Mouse (Mus musculus) left cerebral cortex, postnatal 10 days (tissue): ENCODE measurements around the gene Ptprq. TPM values are rescaled to one million over a fixed set of nuclear protein-coding genes. Genes with fewer than 3 reads are reported as not detected.

ENCODE experiments used
- DNase-seq, 2 experiments: peaks; one replicate each; pipeline ENCODE4 v3.0.0; 2021 to 2022; ENCODE audit warnings: low spot score in 2 of 2, mixed read lengths in 1 of 2; ENCODE audit errors: extremely low spot score in 1 of 2
- intact Hi-C: fragments of 180-260 bp; cut with DNase I; formaldehyde crosslinking; loops from one replicate; pipeline ENCODE4 v1.15.1; 2025
- total RNA-seq, 2 experiments: library from RNA; stranded (reverse); gene quantifications; 2 replicates each; pipeline ENCODE4 v1.2.3; 2021

Ptprq gene
- total RNA-seq, 2 experiments from 2014 or later, result 0.06 to 0.12 TPM

DNA sequence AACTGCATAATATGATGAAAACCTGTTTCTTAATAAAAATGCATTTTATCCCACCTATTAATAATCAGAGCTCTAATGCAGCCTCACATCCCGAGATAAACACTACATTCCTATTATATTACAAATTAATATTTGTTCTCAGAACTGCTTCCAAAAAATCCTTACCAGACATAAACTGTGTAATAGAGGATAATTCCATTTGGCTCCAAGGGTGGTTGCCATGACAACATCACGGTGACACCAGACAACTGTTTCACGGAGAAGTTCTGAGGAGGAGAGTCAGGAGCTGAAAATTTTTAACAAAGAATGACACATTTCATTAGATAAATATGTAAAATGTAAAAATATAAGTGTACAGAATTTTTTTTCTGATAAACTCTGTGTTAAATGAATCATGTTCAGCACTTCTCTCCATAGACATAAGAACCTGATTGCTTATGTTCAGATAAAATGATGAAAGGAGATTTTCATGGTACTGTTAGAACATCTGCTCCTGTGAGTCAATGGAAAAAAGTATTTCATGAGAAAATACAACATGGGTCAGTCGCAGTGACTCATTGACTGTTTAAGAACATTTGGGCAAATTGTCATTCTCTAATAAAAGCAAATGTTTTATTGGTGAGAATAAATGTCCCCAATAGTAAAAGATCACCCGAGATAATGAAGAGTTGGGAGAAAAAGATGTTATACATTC is 57.3 kb downstream of the Ptprq start:
- DNase-seq, result peak in 1 of 2 experiments; percentile 32
- intact Hi-C loops, result no loop called here

GRCm38 (mm10) chr10:107661970-107662369 is 57.9 kb downstream of the Ptprq start:
- DNase-seq, result no peak
- intact Hi-C loops, result no loop called here

GRCm38 (mm10) chr10:107659141-107659540 is 60.7 kb downstream of the Ptprq start:
- intact Hi-C loops, result no loop called here
- DNase-seq, result no peak

DNA sequence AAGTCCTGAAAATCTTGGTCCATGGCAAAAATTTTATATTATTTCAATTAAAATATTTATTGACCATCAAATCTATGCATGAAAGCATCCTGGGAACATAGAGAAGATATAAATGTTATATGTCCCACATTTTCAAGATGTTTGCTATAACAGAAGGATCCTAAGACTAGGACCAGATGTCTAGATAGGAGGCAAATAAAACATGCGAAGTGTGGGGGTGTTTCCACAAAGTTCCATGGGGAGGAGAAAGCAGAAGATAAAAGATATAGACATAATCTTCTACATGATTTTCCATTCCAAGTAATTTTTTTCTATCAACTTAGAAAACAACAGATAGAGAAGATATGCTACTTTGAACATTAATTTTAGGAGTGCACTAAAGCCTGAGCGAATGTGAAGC is 70.2 kb downstream of the Ptprq start:
- intact Hi-C loops, result no loop called here
- DNase-seq, result no peak

GRCm38 (mm10) chr10:107628104-107628503 is 91.7 kb downstream of the Ptprq start:
- DNase-seq, result no peak
- intact Hi-C loops, result no loop called here

GRCm38 (mm10) chr10:107626648-107627047 is 93.2 kb downstream of the Ptprq start:
- no peak for DNase-seq
- intact Hi-C loops, result no loop called here

DNA sequence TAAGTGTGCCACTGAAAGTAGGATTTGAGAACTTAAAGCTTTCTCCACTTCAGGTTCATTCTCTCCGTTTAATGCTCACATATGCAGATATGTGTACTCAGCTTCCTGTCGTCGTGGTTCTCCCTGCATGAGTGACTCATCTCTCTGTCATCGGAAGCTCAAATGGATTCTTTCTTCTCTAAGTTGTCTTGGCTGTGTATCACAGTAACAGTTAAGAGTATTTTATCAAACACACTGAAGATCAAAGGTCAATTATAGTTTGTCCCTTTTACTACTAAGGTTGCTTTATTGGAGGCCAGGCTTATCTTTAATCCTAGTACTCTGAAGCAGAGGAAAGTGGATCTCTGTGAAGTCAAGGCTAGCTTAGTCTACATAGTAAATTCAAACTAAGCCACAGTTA is 95.6 kb downstream of the Ptprq start:
- no peak for DNase-seq
- intact Hi-C loops, result no loop called here

- intact Hi-C loops, result no loop called here
- DNase-seq, result no peak
Measured at GRCm38 (mm10) chr10:107615460-107615859, 104.4 kb downstream of the Ptprq start.

- intact Hi-C loops, result no loop called here
- no peak for DNase-seq
Measured at GRCm38 (mm10) chr10:107601371-107601770, 118.5 kb downstream of the Ptprq start.

DNA sequence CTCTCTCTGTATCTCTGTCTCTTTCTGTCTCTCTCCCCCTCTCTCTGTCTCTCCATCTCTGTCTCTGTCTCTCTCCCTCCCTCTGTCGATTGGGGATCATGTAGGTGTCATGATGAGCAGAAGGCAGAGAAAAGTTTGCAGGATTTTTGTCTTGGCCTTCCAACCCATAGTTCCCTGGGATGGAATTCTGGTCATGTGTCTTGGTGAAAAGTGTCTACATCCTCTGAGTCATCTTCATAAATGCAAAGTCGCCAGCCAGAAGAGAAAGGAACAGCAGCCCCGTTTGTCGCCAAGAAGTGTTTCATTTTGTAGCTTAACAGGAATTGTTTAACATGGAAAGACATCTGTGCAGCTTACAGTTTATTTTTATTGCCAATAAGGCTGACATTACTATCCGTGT is 136.5 kb downstream of the Ptprq start:
- no peak for DNase-seq
- intact Hi-C loops, result no loop called here

DNA sequence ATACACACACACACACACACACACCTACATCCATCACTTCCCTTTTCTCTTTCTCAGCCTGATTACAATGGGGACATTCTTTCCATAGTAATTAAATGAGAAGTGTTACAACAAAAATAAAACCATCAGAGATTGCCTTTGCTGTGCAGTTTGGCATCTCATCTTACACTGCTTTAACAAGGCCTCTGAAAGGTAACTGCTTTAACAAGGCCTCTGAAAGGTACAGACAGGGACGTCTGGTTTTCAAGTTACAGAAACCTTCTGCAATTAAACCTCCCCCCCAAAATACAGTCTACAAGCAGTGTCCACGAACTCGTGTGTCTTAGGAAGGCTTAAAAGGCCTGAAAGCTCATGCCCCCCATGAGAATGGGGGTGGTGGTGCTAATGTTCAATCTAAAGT is 150.8 kb downstream of the Ptprq start:
- no peak for DNase-seq
- intact Hi-C loops, result no loop called here

DNA sequence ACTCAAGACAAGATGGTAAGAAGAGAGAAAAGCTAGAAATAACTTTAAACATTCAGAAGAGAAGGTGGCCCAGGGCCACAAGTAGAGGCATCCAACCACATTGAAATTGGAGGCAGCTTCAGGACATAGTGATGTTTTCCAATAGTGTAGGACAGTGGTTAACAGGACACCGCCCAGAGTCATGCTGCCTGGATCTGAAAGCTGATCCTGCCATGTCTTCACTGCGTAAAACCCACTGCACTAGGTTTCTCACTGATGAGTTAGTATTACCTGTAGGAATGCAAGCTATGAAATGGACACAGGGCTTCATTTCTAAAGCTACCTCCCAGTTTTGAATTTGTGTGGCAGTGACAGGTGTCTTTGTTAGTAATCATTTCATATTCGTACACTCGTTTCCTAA is 151.6 kb downstream of the Ptprq start:
- DNase-seq, result no peak
- intact Hi-C loops, result no loop called here

DNA sequence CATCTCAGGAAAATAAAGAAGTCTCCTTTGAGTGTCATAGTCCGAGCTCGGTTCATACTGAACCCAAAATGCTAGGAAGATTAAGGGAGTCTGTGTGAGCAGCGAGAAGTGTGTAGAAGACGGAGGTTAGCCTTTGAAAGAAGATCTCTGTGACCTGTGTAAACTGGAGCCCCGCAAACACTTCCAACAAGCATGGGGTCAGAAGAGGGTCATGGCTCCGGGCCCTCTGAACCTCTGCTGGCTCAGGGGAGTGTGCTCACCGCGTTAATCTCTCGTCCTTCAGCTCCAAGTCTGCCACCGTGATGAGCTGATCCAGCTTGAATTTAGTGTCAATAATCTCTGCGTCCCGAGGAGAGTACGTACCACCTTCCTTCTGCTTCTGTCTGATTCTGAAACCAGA is 157.0 kb downstream of the Ptprq start:
- no peak for DNase-seq
- intact Hi-C loops, result no loop called here

GRCm38 (mm10) chr10:107560881-107561280 is 159.0 kb downstream of the Ptprq start:
- DNase-seq, result no peak
- intact Hi-C loops, result no loop called here

DNA sequence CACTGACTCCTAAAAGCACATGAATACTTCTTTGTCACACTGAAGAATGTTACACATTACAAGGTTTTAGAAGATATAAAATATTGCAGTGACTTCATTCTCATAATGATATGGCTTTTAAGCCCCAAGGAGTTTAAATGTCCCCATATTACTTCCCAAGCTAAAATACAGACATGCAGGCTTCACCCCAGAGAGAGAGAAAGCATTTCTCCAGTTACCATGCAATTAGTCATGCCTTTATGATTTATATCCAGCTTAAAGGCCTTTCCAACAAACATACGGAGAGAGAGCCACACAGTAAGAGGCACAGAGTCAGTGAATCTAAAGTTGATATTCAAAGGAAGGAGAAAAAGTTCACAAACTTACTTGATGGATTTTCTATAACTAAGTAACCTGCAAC is 176.8 kb downstream of the Ptprq start:
- DNase-seq, result no peak
- intact Hi-C loops, result no loop called here

GRCm38 (mm10) chr10:107528758-107529157 is 191.1 kb downstream of the Ptprq start:
- intact Hi-C loops, result no loop called here
- DNase-seq, result no peak

GRCm38 (mm10) chr10:107519216-107519615 is 200.6 kb downstream of the Ptprq start:
- intact Hi-C loops, result no loop called here
- DNase-seq, result no peak

DNA sequence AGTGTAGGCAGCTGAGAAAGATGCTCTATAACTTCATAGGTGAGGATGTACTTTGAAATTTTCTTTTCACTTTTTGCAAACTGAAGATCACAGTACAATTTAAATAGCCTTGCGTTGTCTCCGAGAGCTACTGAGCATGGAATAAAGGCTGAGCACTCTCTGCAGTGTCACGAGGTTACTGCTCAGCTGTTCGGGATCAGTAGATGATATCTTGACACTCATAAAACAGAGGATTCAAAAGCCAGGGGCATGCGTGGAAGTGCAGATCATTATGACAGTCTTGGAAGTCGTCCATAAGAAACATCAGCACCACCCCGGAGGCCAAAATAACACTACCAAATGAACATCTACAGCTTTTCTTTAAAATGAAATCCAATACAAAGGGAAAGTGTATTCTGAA is 203.2 kb downstream of the Ptprq start:
- intact Hi-C loops, result no loop called here
- DNase-seq, result no peak

DNA sequence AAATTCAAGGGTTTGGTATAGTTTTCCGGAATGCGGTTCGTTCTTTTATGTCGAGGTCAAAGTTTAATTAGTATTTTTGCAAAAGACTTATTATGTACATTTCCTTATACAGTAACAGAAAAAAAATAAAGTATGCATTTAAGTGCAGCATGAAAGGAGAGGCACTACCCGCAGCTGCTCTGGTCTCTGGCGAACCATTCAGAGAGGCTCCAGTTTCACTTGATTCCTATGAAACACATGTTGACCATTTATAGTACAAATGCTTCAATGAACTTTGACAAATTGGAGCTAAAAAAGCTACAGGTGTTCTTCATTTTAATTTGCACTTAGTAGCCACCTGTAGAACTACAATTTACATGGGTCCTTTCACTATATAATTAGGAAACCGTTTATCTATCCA is 205.1 kb downstream of the Ptprq start:
- no peak for DNase-seq
- intact Hi-C loops, result no loop called here

DNA sequence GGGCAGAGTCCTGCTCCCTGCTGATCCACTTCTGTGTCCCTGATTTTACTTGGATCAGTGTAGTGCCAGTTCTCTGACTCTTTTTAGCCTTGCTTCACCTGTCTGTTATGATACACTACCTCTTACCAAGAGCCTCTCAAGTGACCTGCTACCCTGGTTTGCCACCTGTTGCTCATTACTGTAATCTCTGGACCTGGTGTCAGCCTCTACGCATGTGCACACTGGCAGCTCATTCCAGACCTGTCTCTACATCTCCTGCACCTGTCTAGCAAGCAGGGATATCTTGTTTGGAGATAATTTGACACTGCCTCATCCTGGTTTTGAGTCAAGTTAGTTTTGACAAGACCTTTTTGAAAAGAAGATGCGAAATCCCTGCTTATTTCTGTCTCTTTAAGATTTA is 213.5 kb downstream of the Ptprq start:
- intact Hi-C loops, result no loop called here
- DNase-seq, result no peak

DNA sequence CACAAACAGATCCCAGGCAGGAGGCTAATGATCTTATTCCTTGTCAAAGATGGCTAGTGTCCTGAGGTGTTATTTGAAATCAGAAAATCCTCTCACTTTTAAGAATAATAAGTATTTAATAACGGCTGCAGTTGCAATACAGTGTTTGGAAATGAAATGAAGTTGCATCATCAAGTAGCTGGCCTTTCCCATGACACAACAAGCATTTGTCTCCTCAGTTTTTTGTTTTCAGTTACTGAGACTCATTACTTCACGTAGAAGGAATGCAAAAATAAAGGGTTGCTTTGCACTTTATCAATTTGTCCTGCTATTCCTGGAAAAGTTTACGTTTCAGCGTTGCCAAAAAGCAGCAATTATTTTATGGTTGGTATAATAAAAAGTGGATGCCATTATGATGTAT is 216.4 kb downstream of the Ptprq start:
- intact Hi-C loops, result no loop called here
- DNase-seq, result no peak
